Mouse (Mus musculus): Measurements from ENCODE around the gene Abhd11. TPM values are rescaled to one million over a fixed set of nuclear protein-coding genes. Genes with fewer than 3 reads are reported as not detected.
"Not testable (repeated sequence)": the region's sequence is repeated elsewhere in the genome, so short reads cannot be mapped to it uniquely, and the experiment has no call there.

Gene Abhd11
- total RNA-seq, 2 experiments from 2014 or later, result 67.1 to 69.4 TPM

DNA sequence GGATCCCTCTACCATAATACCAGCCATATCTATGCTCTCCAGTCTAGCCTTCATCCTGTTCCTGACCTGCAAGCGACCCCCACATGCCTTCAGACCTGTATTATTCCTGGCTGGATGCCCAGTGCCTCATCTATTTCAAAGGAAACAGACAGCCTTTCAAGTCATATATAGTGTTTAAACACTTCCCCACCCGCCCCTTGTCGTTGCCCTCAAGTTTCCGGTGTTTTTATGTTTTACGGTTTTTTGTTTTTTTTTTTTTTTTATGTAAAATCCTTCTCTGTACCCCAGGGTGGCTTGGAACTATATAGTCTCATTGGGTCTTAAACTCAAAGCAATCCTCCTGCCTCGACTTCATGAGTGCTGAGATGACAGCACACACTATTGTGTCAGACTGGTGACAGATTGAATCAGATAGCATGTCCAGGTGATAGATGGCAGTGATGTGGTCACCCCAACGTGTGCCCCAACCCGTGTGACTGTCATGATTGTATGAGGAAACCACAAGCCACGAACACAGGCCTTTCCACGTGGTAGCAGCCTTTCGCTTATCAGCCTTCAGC lies 15.8 kb downstream of the Abhd11 start:
- DNase-seq, result no peak

DNA sequence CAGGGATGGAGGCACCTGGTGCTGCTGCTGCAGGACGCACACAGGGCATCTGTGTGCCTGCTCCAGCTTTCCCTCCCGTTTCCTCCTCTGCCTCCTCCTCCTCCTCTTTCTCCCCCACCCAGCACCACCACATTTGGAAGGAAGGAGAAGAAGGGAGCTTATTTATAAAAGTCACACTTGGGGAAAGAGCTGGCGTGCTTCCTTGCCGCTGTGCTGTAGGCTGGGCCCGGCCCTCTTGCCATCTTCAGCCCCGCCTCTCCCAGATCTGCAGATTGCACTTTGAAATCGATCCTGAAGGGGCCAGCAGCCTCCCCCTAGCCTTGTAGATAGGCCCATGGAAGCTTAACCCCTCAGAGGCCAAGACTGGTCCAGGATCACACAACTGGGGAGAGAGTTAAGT lies 16.9 kb downstream of the Abhd11 start:
- no peak for DNase-seq

DNA sequence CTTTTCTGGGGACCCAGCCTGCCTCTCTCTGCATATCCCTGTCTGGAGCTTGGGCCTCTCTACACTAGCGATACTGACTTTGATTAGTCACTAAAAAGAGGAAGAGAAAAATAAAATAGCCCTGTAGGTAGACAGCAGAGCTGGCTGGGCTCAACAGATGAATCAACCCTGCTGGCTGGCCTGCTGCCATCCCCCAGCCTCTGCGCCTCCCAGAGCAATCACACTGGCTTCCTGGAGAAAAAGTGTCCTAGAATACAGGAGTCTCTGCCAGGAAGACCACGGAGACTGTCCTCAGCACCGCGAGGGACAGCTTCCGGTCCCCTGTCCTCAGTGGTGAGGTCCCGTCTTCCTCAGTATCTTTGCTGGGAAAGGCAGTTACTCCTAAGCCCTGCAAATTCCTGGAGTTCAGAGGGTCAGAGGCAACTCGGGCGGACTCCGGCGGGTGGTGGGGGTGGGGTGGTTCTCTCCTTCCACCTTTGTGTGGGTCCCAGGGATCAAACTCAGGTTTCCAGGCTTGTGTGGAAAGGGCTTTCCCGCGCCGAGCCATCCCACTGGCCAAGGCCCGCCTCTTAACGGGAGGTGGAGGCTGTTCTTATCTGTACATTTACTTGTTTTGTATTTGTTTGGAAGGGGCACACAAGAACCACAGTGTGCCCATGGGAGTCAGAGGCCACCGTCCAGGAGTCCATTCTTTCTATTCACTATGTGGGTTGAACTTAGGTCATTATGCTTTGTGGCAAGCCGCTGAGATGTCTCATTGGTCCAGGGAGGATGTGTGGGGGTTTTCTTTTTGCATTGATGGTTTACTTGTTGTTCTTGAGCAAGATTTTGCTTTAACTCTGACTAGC lies 20.3 kb downstream of the Abhd11 start:
- peak; percentile 55 to 61 for DNase-seq

DNA sequence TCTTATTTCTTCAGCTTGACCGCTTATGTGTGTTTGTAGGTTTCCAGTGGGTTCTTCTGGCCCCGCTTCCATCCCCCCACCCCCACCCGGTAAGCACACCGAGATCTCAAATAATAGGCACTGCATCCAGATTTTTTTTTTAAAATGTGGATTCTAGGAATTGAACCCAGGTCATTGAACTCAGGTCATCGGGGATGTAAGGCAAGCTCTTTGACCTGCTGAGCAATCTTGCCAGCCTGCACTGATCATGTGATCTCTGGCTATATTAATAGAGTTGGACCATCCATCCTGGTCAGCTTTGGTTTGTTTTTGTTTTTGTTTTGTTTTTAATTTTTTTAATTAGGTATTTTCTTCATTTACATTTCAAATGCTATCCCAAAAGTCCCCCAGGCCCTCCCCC lies 23.6 kb downstream of the Abhd11 start:
- no peak for DNase-seq

DNA sequence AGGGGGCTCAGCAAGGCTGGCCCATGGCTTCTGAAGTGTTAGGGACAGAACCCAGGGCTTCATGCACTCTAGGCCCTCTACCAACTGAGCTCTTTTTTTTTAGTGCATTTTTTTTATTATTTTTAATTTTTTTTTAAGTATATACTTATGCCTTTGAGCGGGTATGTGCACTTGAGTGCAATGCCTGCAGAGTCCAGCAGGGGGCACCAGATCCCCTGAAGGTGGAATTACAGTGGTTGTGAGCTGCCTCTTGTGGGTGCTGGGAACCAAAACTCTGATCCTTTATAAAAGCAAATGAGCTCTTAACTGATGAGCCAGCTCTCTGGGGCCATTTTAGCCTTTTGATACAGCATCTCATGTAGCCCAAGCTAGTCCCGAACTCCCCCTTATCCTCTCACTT lies 25.6 kb downstream of the Abhd11 start:
- DNase-seq, result no peak

DNA sequence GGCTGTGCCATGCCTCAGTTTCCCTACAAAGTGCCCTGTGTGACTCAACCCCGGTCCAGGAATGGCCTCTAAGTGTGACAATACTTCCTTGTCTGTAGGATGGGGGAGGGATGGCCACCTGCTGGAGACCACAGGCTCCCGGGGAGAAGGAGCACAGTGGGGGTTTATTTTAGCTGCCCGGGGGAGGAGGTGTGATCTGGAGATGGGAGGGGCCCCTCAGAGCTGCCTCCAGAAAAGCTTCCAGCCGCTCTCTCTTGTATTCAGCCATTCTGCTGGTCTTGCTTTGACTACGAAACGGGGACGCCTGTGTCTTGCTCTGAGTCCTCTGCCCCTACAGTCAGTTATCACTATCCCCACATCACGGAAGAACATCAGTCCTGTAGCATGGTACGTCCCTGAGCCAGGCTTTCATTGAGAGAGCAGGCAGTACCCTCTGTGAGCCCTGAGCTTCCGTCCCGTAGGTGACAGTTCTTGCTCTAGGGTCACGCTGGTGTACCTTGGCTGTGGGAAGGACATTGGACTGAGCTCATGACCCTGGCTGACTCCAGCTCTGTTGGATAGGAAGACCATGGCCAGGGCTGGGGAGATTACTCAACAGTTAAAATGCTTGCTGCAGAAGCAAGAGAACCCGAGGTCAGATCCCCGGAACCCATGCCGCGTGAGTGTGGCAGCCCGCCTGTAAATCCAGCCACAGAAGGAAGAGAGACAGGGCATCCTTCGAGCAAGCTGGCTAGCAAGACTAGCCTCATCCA lies 26.8 kb downstream of the Abhd11 start:
- DNase-seq, result no peak

DNA sequence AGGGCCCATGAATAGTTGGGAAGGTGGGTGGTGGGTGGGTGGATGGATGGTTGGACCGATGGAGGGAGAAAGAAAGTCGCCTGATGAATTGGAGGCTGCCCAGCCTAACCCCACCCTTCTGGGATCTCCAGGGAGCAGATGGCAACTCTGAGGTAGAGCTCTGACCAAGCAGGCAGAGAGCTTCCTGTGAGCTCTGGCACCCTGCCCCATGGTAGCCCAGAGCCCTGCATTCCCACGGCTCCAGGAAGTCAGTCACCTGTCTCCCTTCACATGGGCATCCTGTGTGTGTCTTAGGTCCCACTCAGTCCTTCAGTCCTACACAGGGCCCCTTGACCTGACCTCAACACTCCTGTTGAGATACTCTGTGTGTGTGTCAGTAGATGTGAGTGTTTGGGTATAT lies 29.0 kb downstream of the Abhd11 start:
- no peak for DNase-seq

DNA sequence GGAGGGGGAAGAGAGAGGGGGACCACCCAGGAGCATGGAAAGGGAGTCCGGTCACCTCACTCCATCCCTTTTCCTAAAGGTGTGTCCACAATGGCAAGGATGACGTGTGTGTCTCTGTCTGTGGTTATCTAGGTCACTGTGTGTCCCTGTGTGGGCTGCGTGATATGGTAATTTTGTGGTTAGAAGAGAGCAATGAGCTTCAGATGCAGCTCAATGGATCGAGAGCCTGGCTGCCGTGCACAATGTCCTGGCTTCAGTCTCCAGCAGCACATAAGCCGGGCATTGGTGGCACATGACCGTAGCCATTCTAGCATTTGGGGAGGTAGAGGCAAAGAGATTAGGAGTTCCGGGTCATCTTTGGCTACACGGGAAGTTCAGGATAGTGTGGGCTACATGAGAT lies 30.6 kb downstream of the Abhd11 start:
- no peak for DNase-seq

DNA sequence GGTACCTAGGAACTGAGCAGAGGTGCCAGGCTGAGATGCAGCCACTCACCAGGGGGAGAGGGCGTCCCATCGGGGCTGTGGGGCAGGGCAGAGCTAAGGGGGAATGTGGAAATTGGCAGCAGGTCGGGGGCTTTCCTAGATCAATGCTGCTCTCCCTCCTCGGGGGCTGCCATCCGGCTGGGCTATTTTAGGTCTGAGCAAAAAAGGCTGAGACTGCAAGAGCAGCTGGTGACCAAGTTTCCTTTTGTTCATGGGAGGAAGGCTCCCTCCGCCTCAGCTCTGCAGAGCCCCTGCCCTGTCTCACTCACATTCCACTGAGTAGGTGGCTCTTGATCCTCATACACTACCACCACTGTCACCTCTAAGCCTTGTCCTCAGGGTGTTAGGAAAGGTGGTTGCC lies 31.1 kb downstream of the Abhd11 start:
- no peak for DNase-seq

DNA sequence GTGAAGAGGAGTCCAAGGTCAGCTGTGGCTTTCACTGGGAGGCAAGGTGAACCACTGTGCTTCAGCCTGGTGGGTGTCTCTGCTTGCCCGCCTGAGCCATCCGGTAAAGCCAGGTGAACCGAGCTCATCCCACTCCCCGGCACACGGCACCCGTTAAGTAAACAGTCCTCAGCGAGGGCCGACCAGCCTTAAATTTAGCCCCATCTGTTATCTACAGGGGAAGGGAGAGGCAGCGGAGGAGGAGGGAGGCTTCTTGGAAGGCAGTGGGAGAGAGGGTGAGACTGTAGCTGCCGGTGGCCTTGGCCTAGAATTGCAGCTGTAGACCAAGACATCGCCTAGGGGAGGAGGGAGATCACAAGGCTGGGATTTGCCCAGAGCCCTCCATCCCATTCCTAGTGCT lies 31.8 kb downstream of the Abhd11 start:
- no peak for DNase-seq

DNA sequence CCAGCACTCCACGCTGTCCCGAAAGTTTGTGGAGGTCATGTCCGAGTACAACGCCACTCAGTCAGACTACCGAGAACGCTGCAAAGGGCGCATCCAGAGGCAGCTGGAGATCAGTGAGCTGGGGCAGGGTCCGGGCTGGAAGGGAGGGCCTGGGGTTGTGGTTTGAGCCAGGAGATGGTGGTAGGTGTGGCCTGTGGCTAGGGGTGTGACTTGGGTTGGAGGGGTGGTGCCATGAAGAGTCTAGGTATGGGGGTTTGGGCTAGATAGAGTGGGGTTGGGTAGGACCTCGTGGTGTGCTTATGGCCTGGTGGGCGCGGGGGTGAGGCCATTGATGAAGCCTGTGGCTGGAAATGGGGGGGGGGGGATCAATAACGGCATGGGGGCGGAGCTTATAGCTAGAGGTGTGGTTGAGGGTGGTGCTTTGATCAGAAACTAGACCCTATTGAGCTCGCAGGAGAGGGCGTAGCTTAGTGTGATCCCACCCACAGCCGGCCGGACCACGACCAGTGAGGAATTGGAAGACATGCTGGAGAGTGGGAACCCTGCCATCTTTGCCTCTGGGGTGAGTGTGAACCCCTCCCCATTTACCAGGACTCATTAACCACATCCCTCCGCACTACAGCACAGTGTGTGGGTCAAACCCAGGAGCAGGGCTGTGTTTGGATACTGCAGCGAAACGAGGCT lies 33.3 kb downstream of the Abhd11 start:
- DNase-seq, result no peak

DNA sequence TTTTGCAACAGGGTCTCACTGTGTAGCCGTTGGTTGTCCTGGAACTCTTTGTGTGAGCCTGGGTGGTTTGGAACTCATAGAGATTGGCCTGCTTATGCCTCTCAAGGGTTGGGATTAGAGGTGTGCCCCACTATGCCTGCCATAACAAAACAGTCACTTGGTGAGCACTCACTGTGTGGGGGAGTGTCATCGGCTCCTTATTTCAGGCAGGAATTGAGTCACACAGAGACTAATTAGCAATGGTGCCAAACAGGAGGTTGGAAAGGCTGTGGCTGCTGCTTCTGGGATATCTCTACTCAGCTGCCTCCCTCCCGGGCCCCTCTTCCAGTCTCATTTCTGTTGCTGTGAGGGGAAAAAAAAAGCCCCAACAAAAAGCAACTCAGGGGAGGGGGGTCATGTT lies 35.6 kb downstream of the Abhd11 start:
- DNase-seq, result no peak

DNA sequence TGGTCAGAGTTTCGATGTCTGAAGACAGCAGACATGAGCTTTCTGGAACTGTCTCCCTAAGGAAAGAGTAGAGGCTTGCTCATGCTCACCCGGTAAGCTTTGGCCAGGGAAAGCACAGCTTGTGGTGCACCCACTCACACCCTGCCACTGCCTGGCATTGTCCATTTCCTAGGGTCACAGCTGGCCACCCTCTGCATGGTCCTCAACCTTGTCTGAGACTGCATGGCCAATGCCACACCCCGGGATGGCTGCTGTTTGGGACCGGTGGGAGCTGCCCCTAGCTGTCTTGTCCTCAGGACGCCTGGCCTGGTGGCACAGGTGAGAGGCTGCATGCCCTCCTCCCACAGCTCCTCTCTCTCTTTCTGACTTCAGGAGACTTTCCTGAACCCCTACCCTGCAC lies 39.6 kb downstream of the Abhd11 start:
- DNase-seq, result no peak

DNA sequence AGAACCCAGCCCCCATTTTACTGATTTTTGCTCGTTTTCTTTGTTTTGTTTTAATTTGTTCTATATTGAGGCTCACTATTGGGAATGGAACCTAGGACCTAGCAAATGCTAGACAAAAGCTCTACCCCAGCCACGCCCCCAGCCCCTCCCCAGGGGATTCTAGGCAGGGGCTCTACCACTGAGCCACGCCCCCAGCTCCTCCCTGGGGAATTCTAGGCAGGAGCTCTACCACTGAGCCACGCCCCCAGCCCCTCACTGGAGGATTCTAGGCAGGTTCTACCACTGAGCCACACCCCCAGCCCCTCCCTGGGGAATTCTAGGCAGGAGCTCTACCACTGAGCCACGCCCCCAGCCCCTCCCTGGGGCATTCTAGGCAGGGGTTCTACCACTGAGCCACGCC lies 40.3 kb downstream of the Abhd11 start:
- DNase-seq, result not testable (repeated sequence)

DNA sequence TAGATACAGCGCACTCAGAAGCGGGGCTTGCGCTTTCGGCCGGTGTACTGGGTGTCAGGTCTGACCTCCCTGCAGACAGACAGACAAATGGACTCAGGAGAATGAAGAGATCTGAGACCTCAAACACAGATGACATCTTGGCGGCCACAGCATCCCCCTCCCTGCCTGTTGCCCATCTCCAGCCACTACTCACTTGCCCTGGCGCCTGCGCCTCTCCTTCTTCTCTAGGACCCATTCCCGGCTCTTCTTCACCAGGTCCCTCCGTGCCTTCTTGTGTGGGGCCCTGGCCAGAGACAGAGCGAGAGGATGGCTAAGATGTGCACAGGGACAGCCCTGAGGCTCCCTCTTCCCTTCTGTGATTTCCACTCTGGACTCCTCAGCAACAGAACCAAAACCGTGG lies 44.4 kb downstream of the Abhd11 start:
- DNase-seq, result no peak

Other genes with a start within 250 kb of the Abhd11 start
- gene Tmem270, start 102.4 kb upstream of the Abhd11 start, total RNA-seq (2021), result not detected
- not detected for gene Cldn13, start 93.6 kb upstream of the Abhd11 start, total RNA-seq (2021)
- 1 to 10 TPM; 5.7 to 7.2 TPM for gene Mettl27, start 76.8 kb upstream of the Abhd11 start, total RNA-seq (2021)
- under 1 TPM in 1 of 2 experiments, not detected in 1; 0.62 TPM for gene Cldn4, start 62.2 kb upstream of the Abhd11 start, total RNA-seq (2021)
- 1 to 10 TPM in 1 of 2 experiments, under 1 TPM in 1; 0.20 to 1.8 TPM for gene Cldn3, start 22.9 kb upstream of the Abhd11 start, total RNA-seq (2021)
- gene Stx1a, start 14.3 kb downstream of the Abhd11 start, total RNA-seq (2021), result 1 to 10 TPM; 1.0 to 1.5 TPM
- 10 to 100 TPM; 38.4 to 44.3 TPM for gene Dnajc30, start 55.0 kb downstream of the Abhd11 start, total RNA-seq (2021)
- 10 to 100 TPM; 22.5 to 25.0 TPM for gene Bud23, start 55.8 kb downstream of the Abhd11 start, total RNA-seq (2021)
- gene Vps37d, start 69.1 kb downstream of the Abhd11 start, total RNA-seq (2021), result under 1 TPM; 0.17 to 0.36 TPM
- 10 to 100 TPM; 14.1 to 26.6 TPM for gene Mlxipl, start 80.7 kb downstream of the Abhd11 start, total RNA-seq (2021)
- 10 to 100 TPM in 1 of 2 experiments, 1 to 10 TPM in 1; 9.5 to 11.3 TPM for gene Tbl2, start 140.5 kb downstream of the Abhd11 start, total RNA-seq (2021)
- 10 to 100 TPM; 47.0 to 47.8 TPM for gene Bcl7b, start 159.1 kb downstream of the Abhd11 start, total RNA-seq (2021)
- gene Baz1b, start 178.1 kb downstream of the Abhd11 start, total RNA-seq (2021), result 10 to 100 TPM; 39.2 to 43.7 TPM
- gene Fzd9, start 242.1 kb downstream of the Abhd11 start, total RNA-seq (2021), result 1 to 10 TPM; 1.6 to 2.2 TPM

Measured in heart, adult 18-20 months (tissue).